Mouse (Mus musculus): ENCODE results near the gene 1700042G07Rik.

GRCm38 (mm10) chr4:116169353-116169672, 3.9 kb upstream of the 1700042G07Rik start:
- TF ChIP-seq CTCF (IDR thresholded peaks at IDR 0.05; ENCODE audit: borderline replicate concordance, extremely low read depth, insufficient read depth, insufficient read length): no peak
- no peak for TF ChIP-seq POLR2A (IDR thresholded peaks at IDR 0.05; ENCODE audit: borderline replicate concordance, extremely low read depth, insufficient read depth, insufficient read length, poor library complexity, severe bottlenecking)
